Mouse (Mus musculus): ENCODE measurements at regions not wholly inside any gene's neighbourhood (a gene's known extent, or its start where the extent isn't known, plus 50 kb on each side); places are given as distances from the start of the nearest gene placed in this dataset.

DNA sequence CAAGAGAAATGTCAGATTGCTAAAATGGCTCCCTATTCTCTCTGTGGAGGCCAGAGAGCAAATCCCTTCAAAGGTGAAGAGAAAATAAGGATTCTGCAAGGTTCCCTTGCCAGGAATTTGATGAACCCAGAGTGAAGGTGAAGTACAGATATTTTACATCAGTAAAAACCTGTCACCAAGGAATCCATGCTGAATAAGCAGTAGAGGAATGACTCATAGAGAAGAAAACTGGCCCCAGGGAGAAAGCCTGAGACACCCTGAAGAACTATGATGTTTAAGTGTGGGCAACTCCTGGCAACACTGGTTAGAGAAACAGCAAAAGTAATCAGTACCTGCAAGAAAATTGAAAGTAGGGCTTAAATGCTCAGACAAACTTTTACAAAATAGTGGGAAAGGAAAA is 1292.1 kb upstream of the Lrrc6 start:
- Histone ChIP-seq H3K9me3 (ENCODE audit: low read length) (no peaks in the 10 kb centered on the region), H3K4me3 (ENCODE audit: low read depth, low read length) (no peak overlapping the region), H3K4me1 (ENCODE audit: insufficient read depth, low read length) (no peaks in the 10 kb centered on the region), H3K4me2 (ENCODE audit: low read depth, low read length, poor library complexity, severe bottlenecking) (no peak overlapping the region), H3K27ac (ENCODE audit: low read depth, low read length) (no peak overlapping the region), H3K9ac (replicated peaks; ENCODE audit: low read length, poor library complexity, severe bottlenecking) (no peak overlapping the region), H3K27me3 (ENCODE audit: insufficient read depth, low read length) (no peaks in the 10 kb centered on the region), H3K36me3 (ENCODE audit: insufficient read depth, low read length) (no peaks in the 10 kb centered on the region)
- DNase-seq (ENCODE audit: low spot score) (no peak), ATAC-seq (ENCODE audit: low FRiP score) (no peak)
- TF ChIP-seq CTCF (IDR thresholded peaks at IDR 0.05), result no peak

DNA sequence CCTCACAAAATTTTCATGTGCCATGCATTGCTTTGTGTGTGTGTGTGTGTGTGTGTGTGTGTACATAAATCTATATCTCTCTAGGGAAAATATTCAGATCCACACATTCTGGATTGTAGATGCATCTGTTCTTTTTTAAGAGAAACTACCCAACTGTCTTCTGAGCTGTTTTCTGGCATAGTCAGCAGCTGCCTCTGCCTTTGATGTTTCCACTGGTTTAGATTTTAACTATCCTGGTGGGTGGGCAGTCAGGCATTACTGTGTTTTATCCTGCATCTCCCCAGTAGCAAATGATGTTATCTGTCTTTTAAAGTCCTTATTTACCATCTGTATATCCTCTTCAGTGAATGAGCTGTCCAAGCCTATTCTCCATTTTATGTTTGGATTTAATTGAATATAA is 1287.9 kb upstream of the Lrrc6 start:
- Histone ChIP-seq H3K9ac (replicated peaks; ENCODE audit: low read length, poor library complexity, severe bottlenecking) (no peak overlapping the region), H3K27me3 (ENCODE audit: insufficient read depth, low read length) (no peaks in the 10 kb centered on the region), H3K36me3 (ENCODE audit: insufficient read depth, low read length) (no peaks in the 10 kb centered on the region), H3K4me2 (ENCODE audit: low read depth, low read length, poor library complexity, severe bottlenecking) (no peak overlapping the region), H3K4me3 (ENCODE audit: low read depth, low read length) (no peak overlapping the region), H3K27ac (ENCODE audit: low read depth, low read length) (no peak overlapping the region), H3K9me3 (ENCODE audit: low read length) (no peaks in the 10 kb centered on the region), H3K4me1 (ENCODE audit: insufficient read depth, low read length) (no peaks in the 10 kb centered on the region)
- no peak for TF ChIP-seq CTCF (IDR thresholded peaks at IDR 0.05)
- ATAC-seq (ENCODE audit: low FRiP score), result no peak
- no peak for DNase-seq (ENCODE audit: low spot score)

GRCm38 (mm10) chr15:67785583-67785982 is 1284.9 kb upstream of the Lrrc6 start:
- no peaks in the 10 kb centered on the region for H3K36me3 ChIP-seq (ENCODE audit: insufficient read depth, low read length)
- no peak overlapping the region for H3K9ac ChIP-seq (replicated peaks; ENCODE audit: low read length, poor library complexity, severe bottlenecking)
- no peaks in the 10 kb centered on the region for H3K4me1 ChIP-seq (ENCODE audit: insufficient read depth, low read length)
- 57% methylated on average over 2 of the region's 2 CpGs for WGBS
- no peak overlapping the region for H3K4me3 ChIP-seq (ENCODE audit: low read depth, low read length)
- H3K9me3 ChIP-seq (ENCODE audit: low read length), result no peaks in the 10 kb centered on the region
- TF ChIP-seq CTCF (IDR thresholded peaks at IDR 0.05), result no peak
- no peak overlapping the region for H3K4me2 ChIP-seq (ENCODE audit: low read depth, low read length, poor library complexity, severe bottlenecking)
- H3K27ac ChIP-seq (ENCODE audit: low read depth, low read length), result no peak overlapping the region
- DNase-seq (ENCODE audit: low spot score) (peak; percentile 39), ATAC-seq (ENCODE audit: low FRiP score) (no peak)
- no peaks in the 10 kb centered on the region for H3K27me3 ChIP-seq (ENCODE audit: insufficient read depth, low read length)

- H3K27me3 ChIP-seq (ENCODE audit: insufficient read depth, low read length), result no peaks in the 10 kb centered on the region
- no peaks in the 10 kb centered on the region for H3K4me1 ChIP-seq (ENCODE audit: insufficient read depth, low read length)
- no peaks in the 10 kb centered on the region for H3K9me3 ChIP-seq (ENCODE audit: low read length)
- no peak overlapping the region for H3K27ac ChIP-seq (ENCODE audit: low read depth, low read length)
- H3K36me3 ChIP-seq (ENCODE audit: insufficient read depth, low read length), result no peaks in the 10 kb centered on the region
- DNase-seq (ENCODE audit: low spot score), result no peak
- ATAC-seq (ENCODE audit: low FRiP score), result no peak
- WGBS, result 85% methylated on average over 1 of the region's 1 CpGs
- H3K9ac ChIP-seq (replicated peaks; ENCODE audit: low read length, poor library complexity, severe bottlenecking), result no peak overlapping the region
- H3K4me2 ChIP-seq (ENCODE audit: low read depth, low read length, poor library complexity, severe bottlenecking), result no peak overlapping the region
- no peak overlapping the region for H3K4me3 ChIP-seq (ENCODE audit: low read depth, low read length)
- TF ChIP-seq CTCF (IDR thresholded peaks at IDR 0.05), result no peak
Measured at GRCm38 (mm10) chr15:67783754-67784153, 1283.0 kb upstream of the Lrrc6 start.

GRCm38 (mm10) chr15:67782505-67782904 is 1281.8 kb upstream of the Lrrc6 start:
- DNase-seq (ENCODE audit: low spot score) (no peak), ATAC-seq (ENCODE audit: low FRiP score) (no peak)
- Histone ChIP-seq H3K27ac (ENCODE audit: low read depth, low read length) (no peak overlapping the region), H3K27me3 (ENCODE audit: insufficient read depth, low read length) (no peaks in the 10 kb centered on the region), H3K9ac (replicated peaks; ENCODE audit: low read length, poor library complexity, severe bottlenecking) (no peak overlapping the region), H3K4me1 (ENCODE audit: insufficient read depth, low read length) (no peaks in the 10 kb centered on the region), H3K9me3 (ENCODE audit: low read length) (no peaks in the 10 kb centered on the region), H3K4me3 (ENCODE audit: low read depth, low read length) (no peak overlapping the region), H3K4me2 (ENCODE audit: low read depth, low read length, poor library complexity, severe bottlenecking) (no peak overlapping the region), H3K36me3 (ENCODE audit: insufficient read depth, low read length) (no peaks in the 10 kb centered on the region)
- no peak for TF ChIP-seq CTCF (IDR thresholded peaks at IDR 0.05)
- WGBS, result 90% methylated on average over 4 of the region's 4 CpGs

- no peak for ATAC-seq (ENCODE audit: low FRiP score)
Measured at GRCm38 (mm10) chr15:67780856-67781255, 1280.1 kb upstream of the Lrrc6 start.

DNA sequence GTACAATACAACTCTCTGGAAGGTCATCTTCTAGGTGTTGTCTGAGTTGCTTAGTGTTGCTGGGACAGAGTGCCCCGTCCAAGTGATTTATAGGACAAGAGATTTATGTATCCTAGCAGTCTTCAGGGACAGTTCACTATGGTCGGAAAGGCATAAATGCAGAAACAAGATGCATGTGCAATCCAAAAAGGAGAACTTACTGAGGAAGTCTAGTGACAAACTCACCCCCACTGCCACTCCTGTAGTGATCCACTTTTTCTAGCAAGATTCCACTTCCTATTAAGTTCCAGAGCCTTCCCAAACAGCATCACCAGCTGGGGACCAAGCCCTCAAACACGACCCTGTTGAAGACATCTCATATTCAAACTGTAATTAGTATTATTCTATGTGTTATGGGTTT is 1266.9 kb upstream of the Lrrc6 start:
- Histone ChIP-seq H3K9me3 (ENCODE audit: low read length) (no peaks in the 10 kb centered on the region), H3K36me3 (ENCODE audit: insufficient read depth, low read length) (no peaks in the 10 kb centered on the region), H3K4me2 (ENCODE audit: low read depth, low read length, poor library complexity, severe bottlenecking) (no peak overlapping the region), H3K4me3 (ENCODE audit: low read depth, low read length) (no peak overlapping the region), H3K9ac (replicated peaks; ENCODE audit: low read length, poor library complexity, severe bottlenecking) (no peak overlapping the region), H3K27ac (ENCODE audit: low read depth, low read length) (no peak overlapping the region), H3K4me1 (ENCODE audit: insufficient read depth, low read length) (no peaks in the 10 kb centered on the region), H3K27me3 (ENCODE audit: insufficient read depth, low read length) (no peaks in the 10 kb centered on the region)
- DNase-seq (ENCODE audit: low spot score) (no peak), ATAC-seq (ENCODE audit: low FRiP score) (no peak)
- WGBS, result 81% methylated on average over 3 of the region's 3 CpGs
- no peak for TF ChIP-seq CTCF (IDR thresholded peaks at IDR 0.05)

More at GRCm38 (mm10) chr15:67780856-67781255, 1280.1 kb upstream of the Lrrc6 start:
- TF ChIP-seq CTCF (IDR thresholded peaks at IDR 0.05), result no peak
- Histone ChIP-seq H3K4me3 (ENCODE audit: low read depth, low read length) (no peak overlapping the region), H3K9ac (replicated peaks; ENCODE audit: low read length, poor library complexity, severe bottlenecking) (no peak overlapping the region), H3K9me3 (ENCODE audit: low read length) (no peaks in the 10 kb centered on the region), H3K4me2 (ENCODE audit: low read depth, low read length, poor library complexity, severe bottlenecking) (no peak overlapping the region), H3K4me1 (ENCODE audit: insufficient read depth, low read length) (no peaks in the 10 kb centered on the region), H3K36me3 (ENCODE audit: insufficient read depth, low read length) (no peaks in the 10 kb centered on the region), H3K27me3 (ENCODE audit: insufficient read depth, low read length) (no peaks in the 10 kb centered on the region), H3K27ac (ENCODE audit: low read depth, low read length) (no peak overlapping the region)
- DNase-seq (ENCODE audit: low spot score), result no peak
- 71% methylated on average over 2 of the region's 2 CpGs for WGBS

Data from midbrain, postnatal 0 days (tissue).